Mouse (Mus musculus) left cerebral cortex, adult 2 months (tissue): ENCODE measurements at regions not wholly inside any gene's neighbourhood (a gene's known extent, or its start where the extent isn't known, plus 50 kb on each side); places are given as distances from the start of the nearest gene placed in this dataset.
"Not testable (repeated sequence)": the region's sequence is repeated elsewhere in the genome, so short reads cannot be mapped to it uniquely, and the experiment has no call there.

Source experiments
- DNase-seq, 2 experiments: peaks; one replicate each; pipeline ENCODE4 v3.0.0; 2021 to 2022; ENCODE audit warnings: low spot score in 2 of 2, mixed read lengths in 1 of 2; ENCODE audit errors: extremely low spot score in 1 of 2
- H3K27ac ChIP-seq: fragments of 200-600 bp; 2 replicates; pipeline ENCODE4 v1.8.1; 2022
- H3K4me3 ChIP-seq: fragments of 200-600 bp; 2 replicates; pipeline ENCODE4 v1.8.1; 2022
- CTCF ChIP-seq: fragments of 200-600 bp; IDR thresholded peaks from 2 replicates; pipeline ENCODE4 v1.8.1; 2022; ENCODE audit warnings: antibody characterized with exemption, mild to moderate bottlenecking, moderate library complexity
- intact Hi-C: fragments of 180-260 bp; cut with DNase I; formaldehyde crosslinking; loops from one replicate; pipeline ENCODE4 v1.15.1; 2025

GRCm38 (mm10) chr6:64948839-64949238, 93.5 kb upstream of the Smarcad1 start:
- DNase-seq, H3K4me3 ChIP-seq, intact Hi-C loops, H3K27ac ChIP-seq: not testable (repeated sequence)

- H3K27ac ChIP-seq, result no peak overlapping the region
- no peak for DNase-seq
- intact Hi-C loops, result no loop called here
- no peak for TF ChIP-seq CTCF
- H3K4me3 ChIP-seq, result no peak overlapping the region
These were observed 80.5 kb upstream of the Smarcad1 start for GRCm38 (mm10) chr6:64961608-64962486.

- TF ChIP-seq CTCF, result no peak
- no peak overlapping the region for H3K27ac ChIP-seq
- DNase-seq, result no peak
- intact Hi-C loops, result no loop called here
- H3K4me3 ChIP-seq, result no peak overlapping the region
These were observed 79.8 kb upstream of the Smarcad1 start for GRCm38 (mm10) chr6:64962612-64963011.

GRCm38 (mm10) chr6:64964664-64965063, 77.7 kb upstream of the Smarcad1 start:
- Histone ChIP-seq H3K27ac (no peak overlapping the region), H3K4me3 (no peak overlapping the region)
- no peak for TF ChIP-seq CTCF
- DNase-seq, result no peak
- intact Hi-C loops, result no loop called here

GRCm38 (mm10) chr6:64965203-64965602, 77.2 kb upstream of the Smarcad1 start:
- intact Hi-C loops, result no loop called here
- Histone ChIP-seq H3K4me3 (no peak overlapping the region), H3K27ac (no peak overlapping the region)
- TF ChIP-seq CTCF, result no peak
- DNase-seq, result no peak

- DNase-seq, result no peak
- no peak overlapping the region for H3K4me3 ChIP-seq
- H3K27ac ChIP-seq, result no peak overlapping the region
- intact Hi-C loops, result no loop called here
- TF ChIP-seq CTCF, result no peak
These were observed 72.2 kb upstream of the Smarcad1 start for GRCm38 (mm10) chr6:64970158-64970557.

GRCm38 (mm10) chr6:64973968-64974367, 68.4 kb upstream of the Smarcad1 start:
- TF ChIP-seq CTCF, result peak; percentile 32
- no peak overlapping the region for H3K4me3 ChIP-seq
- intact Hi-C loops, result no loop called here
- no peak for DNase-seq
- H3K27ac ChIP-seq, result no peak overlapping the region

- H3K27ac ChIP-seq, intact Hi-C loops, H3K4me3 ChIP-seq, DNase-seq: not testable (repeated sequence)
These were observed 67.9 kb upstream of the Smarcad1 start for GRCm38 (mm10) chr6:64974453-64974852.

GRCm38 (mm10) chr6:64982132-64982531, 60.3 kb upstream of the Smarcad1 start:
- intact Hi-C loops, result no loop called here
- TF ChIP-seq CTCF, result no peak
- Histone ChIP-seq H3K4me3 (no peak overlapping the region), H3K27ac (no peak overlapping the region)
- DNase-seq, result no peak
